Mouse (Mus musculus) right cerebral cortex, postnatal 4 days (tissue): ENCODE measurements around the gene Ap1b1.

Experiments used
- DNase-seq: peaks from one replicate; pipeline ENCODE4 v3.0.0-alpha.2; 2022

Gene Ap1b1

GRCm38 (mm10) chr11:5037146-5037854, 50.7 kb downstream of the Ap1b1 start:
- no peak for DNase-seq

GRCm38 (mm10) chr11:5040585-5040984, 54.0 kb downstream of the Ap1b1 start:
- DNase-seq, result no peak

- DNase-seq, result no peak
Measured at GRCm38 (mm10) chr11:5041144-5041780, 54.6 kb downstream of the Ap1b1 start.

- DNase-seq, result no peak
Measured at GRCm38 (mm10) chr11:5042645-5043381, 56.2 kb downstream of the Ap1b1 start.

GRCm38 (mm10) chr11:5046321-5046926, 59.8 kb downstream of the Ap1b1 start:
- DNase-seq, result no peak

GRCm38 (mm10) chr11:5051629-5052028, 65.0 kb downstream of the Ap1b1 start:
- DNase-seq, result no peak

- no peak for DNase-seq
Measured at GRCm38 (mm10) chr11:5052200-5052854, 65.7 kb downstream of the Ap1b1 start.

GRCm38 (mm10) chr11:5054151-5054550, 67.5 kb downstream of the Ap1b1 start:
- no peak for DNase-seq

- no peak for DNase-seq
Measured at GRCm38 (mm10) chr11:5054874-5055273, 68.2 kb downstream of the Ap1b1 start.

GRCm38 (mm10) chr11:5055945-5056938, 69.6 kb downstream of the Ap1b1 start:
- DNase-seq, result peak; percentile 33

- no peak for DNase-seq
Measured at GRCm38 (mm10) chr11:5057064-5057463, 70.4 kb downstream of the Ap1b1 start.

- no peak for DNase-seq
Measured at GRCm38 (mm10) chr11:5057541-5057855, 70.9 kb downstream of the Ap1b1 start.

- peak; percentile 46 for DNase-seq
Measured at GRCm38 (mm10) chr11:5057856-5058641, 71.4 kb downstream of the Ap1b1 start, which contains the start of gene Rasl10a. TSS of gene Rasl10a (plus strand) at chr11:5058128.

- DNase-seq, result no peak
Measured at GRCm38 (mm10) chr11:5058783-5059182, 72.2 kb downstream of the Ap1b1 start.

GRCm38 (mm10) chr11:5059230-5059629, 72.6 kb downstream of the Ap1b1 start:
- no peak for DNase-seq

- DNase-seq, result peak; percentile 62
Measured at GRCm38 (mm10) chr11:5059704-5060156, 73.1 kb downstream of the Ap1b1 start.

GRCm38 (mm10) chr11:5060756-5061412, 74.3 kb downstream of the Ap1b1 start:
- no peak for DNase-seq

- peak; percentile 84 for DNase-seq
Measured at GRCm38 (mm10) chr11:5061413-5062139, 75.0 kb downstream of the Ap1b1 start.

GRCm38 (mm10) chr11:5062326-5062725, 75.7 kb downstream of the Ap1b1 start:
- DNase-seq, result no peak
